Mouse (Mus musculus): ENCODE data around the gene Nmt1.

Nmt1 gene

GRCm38 (mm10) chr11:103005254-103005981 is 22.6 kb upstream of the Nmt1 start:
- DNase-seq (ENCODE audit: low read depth, low spot score) = peak; percentile 66

- DNase-seq (ENCODE audit: low read depth, low spot score) = no peak
Measured at GRCm38 (mm10) chr11:103006286-103007000, 21.5 kb upstream of the Nmt1 start.

- DNase-seq (ENCODE audit: low read depth, low spot score) = peak; percentile 33
Measured at GRCm38 (mm10) chr11:103007001-103007340, 21.0 kb upstream of the Nmt1 start.

GRCm38 (mm10) chr11:103008558-103008957 is 19.4 kb upstream of the Nmt1 start:
- DNase-seq (ENCODE audit: low read depth, low spot score) = no peak

- DNase-seq (ENCODE audit: low read depth, low spot score) = peak; percentile 29
Measured at GRCm38 (mm10) chr11:103009208-103009607, 18.8 kb upstream of the Nmt1 start.

GRCm38 (mm10) chr11:103010454-103011205 is 17.4 kb upstream of the Nmt1 start:
- no peak for DNase-seq (ENCODE audit: low read depth, low spot score)

GRCm38 (mm10) chr11:103011206-103011497 is 16.8 kb upstream of the Nmt1 start:
- no peak for DNase-seq (ENCODE audit: low read depth, low spot score)

- no peak for DNase-seq (ENCODE audit: low read depth, low spot score)
Measured at GRCm38 (mm10) chr11:103015881-103016825, 11.8 kb upstream of the Nmt1 start.

GRCm38 (mm10) chr11:103016930-103017329 is 11.1 kb upstream of the Nmt1 start:
- peak; percentile 99 for DNase-seq (ENCODE audit: low read depth, low spot score)

- no peak for DNase-seq (ENCODE audit: low read depth, low spot score)
Measured at GRCm38 (mm10) chr11:103017661-103018060, 10.3 kb upstream of the Nmt1 start.

GRCm38 (mm10) chr11:103018860-103019259 is 9.1 kb upstream of the Nmt1 start:
- DNase-seq (ENCODE audit: low read depth, low spot score) = no peak

- no peak for DNase-seq (ENCODE audit: low read depth, low spot score)
Measured at GRCm38 (mm10) chr11:103019325-103019724, 8.7 kb upstream of the Nmt1 start.

GRCm38 (mm10) chr11:103020713-103021335 is 7.2 kb upstream of the Nmt1 start:
- DNase-seq (ENCODE audit: low read depth, low spot score) = peak; percentile 59

- DNase-seq (ENCODE audit: low read depth, low spot score) = no peak
Measured at GRCm38 (mm10) chr11:103023974-103024373, 4.0 kb upstream of the Nmt1 start.

GRCm38 (mm10) chr11:103026901-103027300 is 1.1 kb upstream of the Nmt1 start:
- no peak for DNase-seq (ENCODE audit: low read depth, low spot score)

GRCm38 (mm10) chr11:103027570-103028175 is 317 bp upstream of the Nmt1 start:
- DNase-seq (ENCODE audit: low read depth, low spot score) = no peak

- DNase-seq (ENCODE audit: low read depth, low spot score) = peak; percentile 90
Measured at GRCm38 (mm10) chr11:103033030-103033429, 5.0 kb downstream of the Nmt1 start.

GRCm38 (mm10) chr11:103035007-103035406 is 7.0 kb downstream of the Nmt1 start:
- peak; percentile 84 for DNase-seq (ENCODE audit: low read depth, low spot score)

GRCm38 (mm10) chr11:103036881-103037465 is 9.0 kb downstream of the Nmt1 start:
- peak; percentile 60 for DNase-seq (ENCODE audit: low read depth, low spot score)

- peak; percentile 92 for DNase-seq (ENCODE audit: low read depth, low spot score)
Measured at GRCm38 (mm10) chr11:103038037-103038436, 10.0 kb downstream of the Nmt1 start.

All from brain, adult 2 months (tissue).